Mouse (Mus musculus) MEL (cell line): ENCODE results near the gene Wdr4.
A peak's percentile ranks its signal among the peaks of the same experiment; 100 is the strongest.

Experiments
- CHD2 ChIP-seq: IDR thresholded peaks from 2 replicates; pipeline ENCODE4 v1.6.1; 2011; ENCODE audit warnings: low read length, improper control_type of control experiment
- CTCF ChIP-seq, 3 experiments: IDR thresholded peaks in 2 of 3; conservative IDR thresholded peaks in 1 of 3; 2 replicates each; pipeline ENCODE4 v1.5.1; 2011 to 2012; ENCODE audit warnings: low read length in 3 of 3, low read depth in 2 of 3, mild to moderate bottlenecking in 2 of 3, improper control_type of control experiment in 1 of 3, inconsistent platforms in 1 of 3, mixed read lengths in 1 of 3, moderate library complexity in 1 of 3; ENCODE audit not compliant: control insufficient read depth in 1 of 3, insufficient read depth in 1 of 3, poor library complexity in 1 of 3, severe bottlenecking in 1 of 3
- ELF1 ChIP-seq: IDR thresholded peaks from 2 replicates; pipeline ENCODE4 v1.6.1; 2014; ENCODE audit warnings: low read depth, mild to moderate bottlenecking, inconsistent platforms, low read length, improper control_type of control experiment, moderate library complexity
- GABPA ChIP-seq: IDR thresholded peaks from 2 replicates; pipeline ENCODE4 v1.6.1; 2012; ENCODE audit warnings: low read depth, mild to moderate bottlenecking, inconsistent platforms, low read length, improper control_type of control experiment, moderate library complexity
- GATA1 ChIP-seq: IDR thresholded peaks from 2 replicates; pipeline ENCODE4 v1.6.1; 2011; ENCODE audit warnings: low read depth, low read length, improper control_type of control experiment
- MAFK ChIP-seq: IDR thresholded peaks from 2 replicates; pipeline ENCODE4 v1.6.1; 2011; ENCODE audit warnings: low read depth, mild to moderate bottlenecking, low read length, improper control_type of control experiment, borderline replicate concordance
- POLR2A ChIP-seq, 2 experiments: IDR thresholded peaks; 2 replicates each; pipeline ENCODE4 v1.6.1; 2011 to 2012; ENCODE audit warnings: low read length in 2 of 2, mild to moderate bottlenecking in 2 of 2, control low read depth in 1 of 2, improper control_type of control experiment in 1 of 2, low read depth in 1 of 2, moderate library complexity in 1 of 2; ENCODE audit not compliant: control insufficient read depth in 1 of 2, insufficient read depth in 1 of 2, poor library complexity in 1 of 2
- POLR2AphosphoS2 ChIP-seq: IDR thresholded peaks from 2 replicates; pipeline ENCODE4 v1.6.1; 2011; ENCODE audit warnings: low read length, improper control_type of control experiment
- TAL1 ChIP-seq: IDR thresholded peaks from 2 replicates; pipeline ENCODE4 v1.6.1; 2012; ENCODE audit warnings: mild to moderate bottlenecking, inconsistent platforms, low read length, moderate library complexity, mixed read lengths
- TBP ChIP-seq: IDR thresholded peaks from 2 replicates; pipeline ENCODE4 v1.8.0; 2011; ENCODE audit warnings: low read depth, low read length, improper control_type of control experiment

DNA sequence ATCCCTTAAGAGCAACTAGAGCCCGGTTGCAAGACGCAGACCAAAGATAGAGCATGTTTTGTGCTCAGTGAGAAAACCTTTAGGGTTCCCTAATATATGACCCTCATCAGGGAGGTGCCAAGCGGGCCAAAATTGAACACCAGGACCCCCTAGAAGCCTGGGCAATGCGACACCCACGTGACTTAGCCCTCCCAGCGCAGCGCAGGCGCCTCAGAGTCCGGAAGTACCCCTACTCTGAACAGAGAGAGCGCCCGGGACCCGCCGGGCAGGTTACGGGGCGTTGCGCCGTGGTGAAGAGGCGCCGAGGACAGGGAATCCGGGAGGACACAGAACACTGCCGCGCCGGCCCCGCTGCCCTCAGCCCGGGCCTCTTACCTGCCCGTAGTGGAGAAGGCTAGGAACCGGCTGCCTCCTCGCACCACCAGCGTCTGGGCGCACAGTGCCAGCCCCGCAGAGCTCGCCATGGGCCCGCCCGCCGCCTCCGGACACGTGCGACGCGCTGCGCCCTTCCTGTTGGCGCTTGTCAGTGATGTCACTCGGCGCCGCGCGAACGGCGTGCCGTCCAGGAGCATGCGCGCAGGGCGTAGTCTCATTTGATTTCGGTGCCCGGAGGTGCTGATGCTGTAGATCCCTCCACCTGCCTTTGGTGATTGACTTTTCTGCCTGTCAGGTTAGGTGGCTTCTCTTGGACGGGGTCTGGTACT, 7.8 kb downstream of the Wdr4 start:
- no peak for TF ChIP-seq CTCF (IDR thresholded peaks at IDR 0.05 in 2 of 3, conservative IDR thresholded peaks at IDR 0.05 in 1 of 3; ENCODE audit: control insufficient read depth in 1 of 3, insufficient read depth in 1 of 3, low read depth in 2 of 3, low read length in 3 of 3, poor library complexity in 1 of 3, severe bottlenecking in 1 of 3)
- no peak for TF ChIP-seq GATA1
- peak; percentile 70 for TF ChIP-seq TBP
- no peak for TF ChIP-seq MAFK
- no peak for TF ChIP-seq CHD2
- peak; percentile 88 to 94 for TF ChIP-seq POLR2A (IDR thresholded peaks at IDR 0.05; ENCODE audit: control insufficient read depth in 1 of 2, insufficient read depth in 1 of 2, low read depth in 1 of 2, low read length in 2 of 2, poor library complexity in 1 of 2)
- no peak for TF ChIP-seq GABPA
- no peak for TF ChIP-seq TAL1
- peak; percentile 92 for TF ChIP-seq ELF1
- TF ChIP-seq POLR2AphosphoS2 = peak; percentile 44; the same call in 1 of the 2 replicates
